1 mouse cellular context compared by ENCODE assay signal in the genomic region with DNA sequence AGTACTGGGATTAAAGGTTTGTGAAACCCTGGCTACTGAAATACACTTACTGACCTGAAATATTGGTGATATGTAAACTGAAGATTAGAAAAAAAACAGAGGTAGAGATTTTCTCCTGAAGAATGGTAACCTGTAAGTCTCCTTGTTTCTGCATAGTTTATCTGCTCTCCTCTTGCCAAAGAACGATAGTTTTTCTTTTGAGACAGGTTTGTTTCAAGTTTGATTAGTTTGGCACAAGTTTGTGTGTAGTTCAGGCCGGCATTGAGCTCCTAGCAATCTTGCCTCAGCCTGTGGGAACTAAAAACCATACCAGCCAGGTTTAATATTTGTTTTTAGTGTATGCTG.
TF ChIP-seq lines count a peak whose summit lies in the region.

No protein-coding gene starts in this region.

TF ChIP-seq in CH12.LX, 34 proteins besides CTCF, POLR2A, EP300 and RAD21:
- no peak for TF ChIP-seq MXI1 (IDR thresholded peaks at IDR 0.05; ENCODE audit: low read depth, low read length)
